Mouse (Mus musculus): Measurements from ENCODE around the gene Ddah2.

Gene Ddah2

GRCm38 (mm10) chr17:35077285-35077684 lies 18.4 kb downstream of the Ddah2 start:
- no peak for DNase-seq (ENCODE audit: low spot score)

- no peak for DNase-seq (ENCODE audit: low spot score)
Measured at GRCm38 (mm10) chr17:35077786-35078233, 19.0 kb downstream of the Ddah2 start, which contains the start of gene Ly6g6d. Gene Ly6g6d, minus strand, starts transcription at chr17:35078065.

GRCm38 (mm10) chr17:35079778-35080177 lies 20.9 kb downstream of the Ddah2 start:
- DNase-seq (ENCODE audit: low spot score): peak; percentile 50

GRCm38 (mm10) chr17:35080248-35080647 lies 21.4 kb downstream of the Ddah2 start:
- DNase-seq (ENCODE audit: low spot score): no peak

- no peak for DNase-seq (ENCODE audit: low spot score)
Measured at GRCm38 (mm10) chr17:35080710-35081109, 21.9 kb downstream of the Ddah2 start.

- DNase-seq (ENCODE audit: low spot score): no peak
Measured at GRCm38 (mm10) chr17:35082841-35083576, 24.2 kb downstream of the Ddah2 start.

GRCm38 (mm10) chr17:35083929-35084497 lies 25.2 kb downstream of the Ddah2 start:
- DNase-seq (ENCODE audit: low spot score): no peak

GRCm38 (mm10) chr17:35085208-35085865 lies 26.5 kb downstream of the Ddah2 start, which contains the start of gene Ly6g6f:
Gene Ly6g6f, minus strand, starts transcription at chr17:35085610.
- no peak for DNase-seq (ENCODE audit: low spot score)

- DNase-seq (ENCODE audit: low spot score): no peak
Measured at GRCm38 (mm10) chr17:35088151-35088550, 29.3 kb downstream of the Ddah2 start.

- peak; percentile 93 for DNase-seq (ENCODE audit: low spot score)
Measured at GRCm38 (mm10) chr17:35088825-35089644, 30.2 kb downstream of the Ddah2 start, which contains the start of gene Abhd16a. Gene Abhd16a, plus strand, starts transcription at chr17:35089263.

- DNase-seq (ENCODE audit: low spot score): peak; percentile 61
Measured at GRCm38 (mm10) chr17:35090166-35090932, 31.5 kb downstream of the Ddah2 start.

GRCm38 (mm10) chr17:35092403-35093198 lies 33.8 kb downstream of the Ddah2 start:
- no peak for DNase-seq (ENCODE audit: low spot score)

- no peak for DNase-seq (ENCODE audit: low spot score)
Measured at GRCm38 (mm10) chr17:35094475-35095365, 35.9 kb downstream of the Ddah2 start.

GRCm38 (mm10) chr17:35096597-35096996 lies 37.8 kb downstream of the Ddah2 start:
- no peak for DNase-seq (ENCODE audit: low spot score)

GRCm38 (mm10) chr17:35097164-35097655 lies 38.4 kb downstream of the Ddah2 start:
- no peak for DNase-seq (ENCODE audit: low spot score)

- DNase-seq (ENCODE audit: low spot score): no peak
Measured at GRCm38 (mm10) chr17:35100196-35100765, 41.4 kb downstream of the Ddah2 start.

GRCm38 (mm10) chr17:35101161-35101560 lies 42.3 kb downstream of the Ddah2 start:
- no peak for DNase-seq (ENCODE audit: low spot score)

- DNase-seq (ENCODE audit: low spot score): no peak
Measured at GRCm38 (mm10) chr17:35102299-35102698, 43.5 kb downstream of the Ddah2 start.

- no peak for DNase-seq (ENCODE audit: low spot score)
Measured at GRCm38 (mm10) chr17:35103221-35103690, 44.4 kb downstream of the Ddah2 start.
